Mouse (Mus musculus): ENCODE results near the gene Gtf3c2.

- TF ChIP-seq POLR2A (IDR thresholded peaks at IDR 0.05; ENCODE audit: low read depth, low read length) (no peak), CTCF (IDR thresholded peaks at IDR 0.05; ENCODE audit: borderline replicate concordance, insufficient read depth, low read length) (no peak)
These were observed 16.3 kb upstream of the Gtf3c2 start for GRCm38 (mm10) chr5:31196207-31196606.

Measured in embryonic fibroblast, embryonic 13.5 days (primary cell).